Mouse (Mus musculus): ENCODE results near the gene Krt80. TPM values are rescaled to one million over a fixed set of nuclear protein-coding genes. Genes with fewer than 3 reads are reported as not detected.

Krt80 gene
- polyA plus RNA-seq, 1 experiment from 2014 or later, result not detected

DNA sequence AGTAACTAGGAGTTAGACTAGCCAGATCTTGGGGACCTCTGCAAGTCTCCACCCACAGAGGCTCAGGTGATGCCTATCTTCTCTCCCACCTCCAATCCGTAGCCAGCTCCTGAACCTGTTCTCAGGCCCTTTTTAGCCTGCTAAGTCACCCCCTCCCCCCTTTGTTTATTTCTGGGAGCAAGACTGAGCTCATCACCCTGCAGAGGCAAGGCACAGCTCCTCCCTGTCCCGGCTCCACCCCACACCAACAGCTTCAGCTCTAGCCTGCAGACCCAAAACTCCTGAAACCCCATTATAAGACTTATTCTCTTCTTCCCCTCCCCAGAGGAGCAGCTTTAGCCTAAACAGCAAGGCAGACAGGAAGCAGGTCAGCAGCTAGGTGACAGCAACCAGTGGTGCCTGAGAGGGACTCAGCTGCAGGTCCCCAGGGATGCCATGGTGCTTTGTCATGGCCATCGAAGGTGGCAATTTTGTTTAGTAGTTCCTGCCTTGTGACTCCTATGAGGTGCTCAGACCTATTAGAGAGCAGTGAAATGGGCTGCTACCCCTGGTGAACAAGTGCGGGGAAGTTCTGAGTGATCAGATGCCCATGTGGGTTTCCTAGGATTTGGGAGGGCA, 7.5 kb downstream of the Krt80 start:
- Histone ChIP-seq H3K36me3 (ENCODE audit: control insufficient read depth, insufficient read depth, low read length) (no peaks in the 10 kb centered on the region), H3K4me3 (ENCODE audit: low read depth, low read length) (no peak overlapping the region), H3K9ac (ENCODE audit: low read length) (no peak overlapping the region), H3K27me3 (ENCODE audit: control insufficient read depth, insufficient read depth, low read length) (no peaks in the 10 kb centered on the region), H3K4me2 (no peak overlapping the region), H3K4me1 (ENCODE audit: control insufficient read depth, insufficient read depth, low read length) (no peaks in the 10 kb centered on the region), H3K27ac (ENCODE audit: low read depth, low read length) (no peak overlapping the region), H3K9me3 (ENCODE audit: control insufficient read depth, low read length) (no peaks in the 10 kb centered on the region)
- 70% methylated on average over 4 of the region's 4 CpGs for WGBS
- DNase-seq (ENCODE audit: low spot score, missing footprints) (no peak), ATAC-seq (ENCODE audit: low FRiP score) (no peak)

GRCm38 (mm10) chr15:101355382-101355786, 14.6 kb downstream of the Krt80 start:
- Histone ChIP-seq H3K4me3 (ENCODE audit: low read depth, low read length) (no peak overlapping the region), H3K27ac (ENCODE audit: low read depth, low read length) (no peak overlapping the region), H3K36me3 (ENCODE audit: control insufficient read depth, insufficient read depth, low read length) (no peaks in the 10 kb centered on the region), H3K4me2 (no peak overlapping the region), H3K4me1 (ENCODE audit: control insufficient read depth, insufficient read depth, low read length) (no peaks in the 10 kb centered on the region), H3K27me3 (ENCODE audit: control insufficient read depth, insufficient read depth, low read length) (no peaks in the 10 kb centered on the region), H3K9me3 (ENCODE audit: control insufficient read depth, low read length) (no peaks in the 10 kb centered on the region), H3K9ac (ENCODE audit: low read length) (no peak overlapping the region)
- ATAC-seq (ENCODE audit: low FRiP score), result no peak
- no peak for DNase-seq (ENCODE audit: low spot score, missing footprints)
- WGBS, result 85% methylated on average over 4 of the region's 4 CpGs

GRCm38 (mm10) chr15:101352706-101353465, 17.1 kb downstream of the Krt80 start:
- H3K4me2 ChIP-seq, result no peak overlapping the region
- no peak overlapping the region for H3K9ac ChIP-seq (ENCODE audit: low read length)
- DNase-seq (ENCODE audit: low spot score, missing footprints) (peak; percentile 82), ATAC-seq (ENCODE audit: low FRiP score) (no peak)
- no peaks in the 10 kb centered on the region for H3K9me3 ChIP-seq (ENCODE audit: control insufficient read depth, low read length)
- 56% methylated on average over 10 of the region's 10 CpGs for WGBS
- no peaks in the 10 kb centered on the region for H3K36me3 ChIP-seq (ENCODE audit: control insufficient read depth, insufficient read depth, low read length)
- H3K4me1 ChIP-seq (ENCODE audit: control insufficient read depth, insufficient read depth, low read length), result no peaks in the 10 kb centered on the region
- no peaks in the 10 kb centered on the region for H3K27me3 ChIP-seq (ENCODE audit: control insufficient read depth, insufficient read depth, low read length)
- no peak overlapping the region for H3K27ac ChIP-seq (ENCODE audit: low read depth, low read length)
- no peak overlapping the region for H3K4me3 ChIP-seq (ENCODE audit: low read depth, low read length)

DNA sequence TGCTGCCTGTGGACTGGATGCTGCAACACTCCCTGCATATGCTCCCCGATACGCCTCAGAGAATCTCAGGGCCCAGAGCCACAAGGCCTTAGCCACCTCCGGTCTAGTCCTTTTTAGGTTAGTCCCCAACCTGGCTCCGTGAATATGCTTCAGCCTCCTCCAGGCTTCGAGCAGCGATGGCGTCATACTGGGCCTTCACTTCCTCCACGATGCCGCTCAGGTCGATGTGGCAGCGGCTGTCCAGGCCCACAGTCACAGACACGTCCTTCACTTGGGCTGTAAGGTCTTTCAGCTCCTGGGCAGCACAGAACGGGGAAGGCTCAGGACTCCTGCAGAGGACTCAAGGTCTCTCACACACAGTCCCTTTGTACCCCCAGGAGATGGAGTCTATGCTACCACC, 17.9 kb downstream of the Krt80 start:
- Histone ChIP-seq H3K9me3 (ENCODE audit: control insufficient read depth, low read length) (no peaks in the 10 kb centered on the region), H3K4me1 (ENCODE audit: control insufficient read depth, insufficient read depth, low read length) (no peaks in the 10 kb centered on the region), H3K27ac (ENCODE audit: low read depth, low read length) (no peak overlapping the region), H3K4me3 (ENCODE audit: low read depth, low read length) (no peak overlapping the region), H3K4me2 (no peak overlapping the region), H3K9ac (ENCODE audit: low read length) (no peak overlapping the region), H3K36me3 (ENCODE audit: control insufficient read depth, insufficient read depth, low read length) (no peaks in the 10 kb centered on the region), H3K27me3 (ENCODE audit: control insufficient read depth, insufficient read depth, low read length) (no peaks in the 10 kb centered on the region)
- DNase-seq (ENCODE audit: low spot score, missing footprints) (peak; percentile 2), ATAC-seq (ENCODE audit: low FRiP score) (no peak)
- WGBS, result 73% methylated on average over 13 of the region's 13 CpGs

DNA sequence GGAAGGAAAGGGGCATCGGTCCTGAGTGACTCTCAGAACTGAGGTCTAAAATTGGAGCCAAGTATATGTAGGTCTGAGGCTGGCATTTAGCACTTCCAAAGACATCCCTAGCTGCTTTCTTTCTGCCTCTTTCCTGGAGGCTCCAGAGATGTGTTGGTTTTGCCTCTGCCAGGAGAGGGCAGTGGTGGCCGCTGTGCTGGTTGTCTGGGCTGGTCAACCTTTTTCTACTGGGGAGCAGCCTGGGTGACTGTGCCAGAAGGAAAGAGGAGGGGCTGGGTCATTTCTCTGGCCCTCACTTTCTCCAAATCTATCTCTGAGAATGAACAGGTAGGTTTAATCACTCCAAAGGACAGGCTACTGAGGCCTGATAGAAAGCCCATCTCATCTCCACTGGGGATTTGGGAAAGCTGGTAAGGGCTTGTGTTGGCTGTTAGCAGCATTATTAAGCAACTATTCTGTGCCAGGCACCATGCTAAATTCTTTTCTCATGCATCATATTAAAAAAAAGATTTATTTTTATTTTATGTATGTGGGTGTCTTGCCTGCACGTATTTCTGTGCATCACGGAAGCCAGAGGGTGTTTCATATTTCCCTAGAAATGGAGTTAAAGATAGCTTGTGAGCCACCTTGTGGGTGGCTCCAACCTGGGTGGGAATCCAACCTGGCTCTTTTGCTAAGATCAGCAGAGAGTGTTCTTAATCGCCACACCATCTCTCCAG, 28.0 kb downstream of the Krt80 start:
- peak; percentile 59 for DNase-seq (ENCODE audit: low spot score, missing footprints)
- Histone ChIP-seq H3K4me3 (ENCODE audit: low read depth, low read length) (no peak overlapping the region), H3K36me3 (ENCODE audit: control insufficient read depth, insufficient read depth, low read length) (no peaks in the 10 kb centered on the region), H3K4me2 (no peak overlapping the region), H3K9me3 (ENCODE audit: control insufficient read depth, low read length) (no peaks in the 10 kb centered on the region), H3K4me1 (ENCODE audit: control insufficient read depth, insufficient read depth, low read length) (no peaks in the 10 kb centered on the region), H3K27ac (ENCODE audit: low read depth, low read length) (no peak overlapping the region), H3K27me3 (ENCODE audit: control insufficient read depth, insufficient read depth, low read length) (no peaks in the 10 kb centered on the region), H3K9ac (ENCODE audit: low read length) (no peak overlapping the region)
- ATAC-seq (ENCODE audit: low FRiP score), result no peak
- 78% methylated on average over 5 of the region's 5 CpGs for WGBS

- no peak overlapping the region for H3K4me2 ChIP-seq
- H3K9me3 ChIP-seq (ENCODE audit: control insufficient read depth, low read length), result no peaks in the 10 kb centered on the region
- 0% methylated on average over 2 of the region's 2 CpGs for WGBS
- DNase-seq (ENCODE audit: low spot score, missing footprints) (peak; percentile 96), ATAC-seq (ENCODE audit: low FRiP score) (peak; percentile 88)
- no peaks in the 10 kb centered on the region for H3K4me1 ChIP-seq (ENCODE audit: control insufficient read depth, insufficient read depth, low read length)
- no peaks in the 10 kb centered on the region for H3K36me3 ChIP-seq (ENCODE audit: control insufficient read depth, insufficient read depth, low read length)
- no peaks in the 10 kb centered on the region for H3K27me3 ChIP-seq (ENCODE audit: control insufficient read depth, insufficient read depth, low read length)
- H3K27ac ChIP-seq (ENCODE audit: low read depth, low read length), result no peak overlapping the region
- no peak overlapping the region for H3K9ac ChIP-seq (ENCODE audit: low read length)
- no peak overlapping the region for H3K4me3 ChIP-seq (ENCODE audit: low read depth, low read length)
Observed at GRCm38 (mm10) chr15:101339537-101339936, 30.4 kb downstream of the Krt80 start.

- ATAC-seq (ENCODE audit: low FRiP score), result no peak
- Histone ChIP-seq H3K36me3 (ENCODE audit: control insufficient read depth, insufficient read depth, low read length) (no peaks in the 10 kb centered on the region), H3K4me1 (ENCODE audit: control insufficient read depth, insufficient read depth, low read length) (no peaks in the 10 kb centered on the region), H3K4me3 (ENCODE audit: low read depth, low read length) (no peak overlapping the region), H3K9me3 (ENCODE audit: control insufficient read depth, low read length) (no peaks in the 10 kb centered on the region), H3K27ac (ENCODE audit: low read depth, low read length) (no peak overlapping the region), H3K4me2 (no peak overlapping the region), H3K9ac (ENCODE audit: low read length) (no peak overlapping the region), H3K27me3 (ENCODE audit: control insufficient read depth, insufficient read depth, low read length) (no peaks in the 10 kb centered on the region)
- 82% methylated on average over 4 of the region's 4 CpGs for WGBS
- peak; percentile 45 for DNase-seq (ENCODE audit: low spot score, missing footprints)
Observed at GRCm38 (mm10) chr15:101338359-101338758, 31.6 kb downstream of the Krt80 start.

GRCm38 (mm10) chr15:101336474-101337174, 33.3 kb downstream of the Krt80 start:
- ATAC-seq (ENCODE audit: low FRiP score) (no peak), DNase-seq (ENCODE audit: low spot score, missing footprints) (peak; percentile 83)
- no peak overlapping the region for H3K27ac ChIP-seq (ENCODE audit: low read depth, low read length)

More at GRCm38 (mm10) chr15:101336474-101337174, 33.3 kb downstream of the Krt80 start:
- 51% methylated on average over 24 of the region's 24 CpGs for WGBS
- Histone ChIP-seq H3K4me2 (no peak overlapping the region), H3K27me3 (ENCODE audit: control insufficient read depth, insufficient read depth, low read length) (no peaks in the 10 kb centered on the region), H3K4me3 (ENCODE audit: low read depth, low read length) (no peak overlapping the region), H3K9me3 (ENCODE audit: control insufficient read depth, low read length) (no peaks in the 10 kb centered on the region), H3K9ac (ENCODE audit: low read length) (no peak overlapping the region), H3K36me3 (ENCODE audit: control insufficient read depth, insufficient read depth, low read length) (no peaks in the 10 kb centered on the region), H3K4me1 (ENCODE audit: control insufficient read depth, insufficient read depth, low read length) (no peaks in the 10 kb centered on the region)
